Comparison of ENCODE assay signal across 32 mouse cellular contexts in genomic region chr11:109100266-109100665, GRCm38 (mm10). TPM values are rescaled to one million over a fixed set of nuclear protein-coding genes. Genes with fewer than 3 reads are reported as not detected.
DNase-seq lines count a peak whose midpoint lies in the region; ATAC-seq and TF ChIP-seq lines count a peak whose summit lies in the region.
"Had no signal": no experiment of that assay in that cellular context is flagged by ENCODE, and none has a peak within 500 bp of the region (broad histone marks: within the 10 kb centered on the region; RNA-seq: fewer than 3 reads in every experiment).

No protein-coding gene starts in this region.

- ATAC-seq in lung, postnatal 0 days: no peak
- ATAC-seq: forebrain, embryonic 14.5 days; forebrain, postnatal 0 days had no signal

- no peaks in the 10 kb centered on the region for H3K36me3 ChIP-seq in lung, postnatal 0 days (ENCODE audit: insufficient read depth, low read length)
- no peaks in the 10 kb centered on the region for H3K36me3 ChIP-seq in macrophage (ENCODE audit: inconsistent target)
- H3K36me3 ChIP-seq: embryonic facial prominence, embryonic 12.5 days; embryonic facial prominence, embryonic 15.5 days; G1E; heart, embryonic 12.5 days; heart, embryonic 15.5 days; hindbrain, embryonic 12.5 days; hindbrain, embryonic 15.5 days had no signal

- no peaks in the 10 kb centered on the region for H3K27me3 ChIP-seq in lung, postnatal 0 days (replicated peaks; ENCODE audit: insufficient read depth, low read length)
- H3K27me3 ChIP-seq: embryonic facial prominence, embryonic 15.5 days; hindbrain, embryonic 12.5 days; hindbrain, embryonic 15.5 days had no signal

- H3K9me3 ChIP-seq in lung, postnatal 0 days (ENCODE audit: low read length): no peaks in the 10 kb centered on the region
- H3K9me3 ChIP-seq: embryonic facial prominence, embryonic 12.5 days; embryonic facial prominence, embryonic 15.5 days; heart, embryonic 12.5 days; heart, embryonic 15.5 days; hindbrain, embryonic 12.5 days; hindbrain, embryonic 15.5 days had no signal

- 62% methylated on average over 6 of the region's 6 CpGs for WGBS in lung, postnatal 0 days
- 74% methylated on average over 6 of the region's 6 CpGs for WGBS in macrophage (ENCODE audit: missing documents)

- no peaks in the 10 kb centered on the region for H3K4me1 ChIP-seq in lung, postnatal 0 days (ENCODE audit: insufficient read depth, low read depth, low read length)

- peak; percentile 46 for DNase-seq in lung, postnatal 0 days (ENCODE audit: low spot score)
- no peak for DNase-seq in lung, postnatal 25 days (ENCODE audit: low spot score)
- DNase-seq in Muller cell, postnatal 12 days (ENCODE audit: inconsistent ontology term): peak; percentile 20
- DNase-seq in spleen, postnatal 14 days (ENCODE audit: low spot score in 2 of 2): no peak
- no peak for DNase-seq in adipocyte (ENCODE audit: low spot score)
- DNase-seq in layer of hippocampus, postnatal 14 days (ENCODE audit: low spot score in 2 of 2): no peak
- DNase-seq: adrenal gland, adult 8-10 months; adrenal gland, postnatal 25 days; cerebellum, adult 11 months; cerebellum, adult 2 months; cerebellum, adult 9-11 months; cerebellum, postnatal 25 days; forebrain, postnatal 0 days; gastrocnemius, postnatal 25 days; heart, adult 18-20 months; heart, postnatal 10 days; heart, postnatal 36 days had no signal

- no peak overlapping the region for H3K9ac ChIP-seq in lung, postnatal 0 days (replicated peaks; ENCODE audit: low read depth)
- H3K9ac ChIP-seq: embryonic facial prominence, embryonic 12.5 days; embryonic facial prominence, embryonic 15.5 days; forebrain, postnatal 0 days; heart, embryonic 12.5 days; heart, embryonic 15.5 days; hindbrain, embryonic 12.5 days; hindbrain, embryonic 15.5 days had no signal

- TF ChIP-seq CTCF in lung, postnatal 0 days (IDR thresholded peaks at IDR 0.05): no peak

- H3K4me3 ChIP-seq in lung, postnatal 0 days (ENCODE audit: low read depth, low read length): no peak overlapping the region
- no peak overlapping the region for H3K4me3 ChIP-seq in macrophage (ENCODE audit: inconsistent target)
- H3K4me3 ChIP-seq: embryonic facial prominence, embryonic 12.5 days; embryonic facial prominence, embryonic 15.5 days; heart, embryonic 12.5 days; heart, embryonic 15.5 days; hindbrain, embryonic 12.5 days; hindbrain, embryonic 15.5 days had no signal

- no peak for TF ChIP-seq EP300 in lung, postnatal 0 days (IDR thresholded peaks at IDR 0.05)

- no peak overlapping the region for H3K27ac ChIP-seq in lung, postnatal 0 days (ENCODE audit: low read length)
- peak overlapping the region; percentile 57 for H3K27ac ChIP-seq in macrophage
- H3K27ac ChIP-seq: embryonic facial prominence, embryonic 12.5 days; embryonic facial prominence, embryonic 15.5 days; heart, embryonic 15.5 days; hindbrain, embryonic 15.5 days had no signal

- no peak overlapping the region for H3K4me2 ChIP-seq in lung, postnatal 0 days (replicated peaks; ENCODE audit: low read depth, low read length)
- H3K4me2 ChIP-seq: embryonic facial prominence, embryonic 12.5 days; embryonic facial prominence, embryonic 15.5 days; heart, embryonic 12.5 days; heart, embryonic 15.5 days; hindbrain, embryonic 12.5 days; hindbrain, embryonic 15.5 days had no signal

- no peaks in the 10 kb centered on the region for H3K79me2 ChIP-seq in macrophage (ENCODE audit: inconsistent target)

RNA-seq across cellular contexts. Expression of gene E030025P04Rik, which starts 43.9 kb away (rescaled TPM):
- 0.57 and 0.80 TPM in 2 replicates for polyA plus RNA-seq in lung, postnatal 0 days (2015; fragmentation: Nextera tagmentation; extraction: Ambion mirVana)
- not detected for total RNA-seq in macrophage (2018; cell fraction: chromatin; rRNA removed)
- total RNA-seq in macrophage (2018; cell fraction: cytosol; rRNA removed): not detected
- total RNA-seq in macrophage (2018; cell fraction: nucleus; rRNA removed): not detected
- polyA plus RNA-seq in macrophage (2018): not detected in 3 replicates
- total RNA-seq in layer of hippocampus, postnatal 14 days (2021): not detected
- total RNA-seq: adrenal gland, adult 8-10 months; adrenal gland, postnatal 25 days; common myeloid progenitor, adult 5-6 weeks; forebrain, postnatal 0 days; G1E; gastrocnemius, adult 8-10 months; gastrocnemius, postnatal 25 days; heart, adult 18-20 months; heart, postnatal 10 days; heart, postnatal 36 days had no signal
- polyA plus RNA-seq: cerebellum, adult 2 months; embryonic facial prominence, embryonic 12.5 days; embryonic facial prominence, embryonic 15.5 days; forebrain, embryonic 11.5 days; forebrain, embryonic 14.5 days; forebrain, postnatal 0 days; frontal cortex, adult 2 months; G1E; gonadal fat pad, adult 2 months; heart, embryonic 12.5 days; heart, embryonic 15.5 days; hindbrain, embryonic 12.5 days; hindbrain, embryonic 15.5 days; intestine, embryonic 14.5 days had no signal

Comparison
In these comparisons a context has a peak if more than half of its experiments do, and no peak if none do; other contexts are left out.
1. DNase-seq: peak in lung, postnatal 0 days (single experiment) and Muller cell, postnatal 12 days (single experiment); none in lung, postnatal 25 days (single experiment), spleen, postnatal 14 days (0 of 2), adipocyte (single experiment) and layer of hippocampus, postnatal 14 days (0 of 2).